Mouse (Mus musculus): ENCODE measurements around the gene Tfb2m. TPM values are rescaled to one million over a fixed set of nuclear protein-coding genes. Genes with fewer than 3 reads are reported as not detected.

Gene Tfb2m
- total RNA-seq, 2 experiments from 2014 or later, result 7.9 to 9.2 TPM

DNA sequence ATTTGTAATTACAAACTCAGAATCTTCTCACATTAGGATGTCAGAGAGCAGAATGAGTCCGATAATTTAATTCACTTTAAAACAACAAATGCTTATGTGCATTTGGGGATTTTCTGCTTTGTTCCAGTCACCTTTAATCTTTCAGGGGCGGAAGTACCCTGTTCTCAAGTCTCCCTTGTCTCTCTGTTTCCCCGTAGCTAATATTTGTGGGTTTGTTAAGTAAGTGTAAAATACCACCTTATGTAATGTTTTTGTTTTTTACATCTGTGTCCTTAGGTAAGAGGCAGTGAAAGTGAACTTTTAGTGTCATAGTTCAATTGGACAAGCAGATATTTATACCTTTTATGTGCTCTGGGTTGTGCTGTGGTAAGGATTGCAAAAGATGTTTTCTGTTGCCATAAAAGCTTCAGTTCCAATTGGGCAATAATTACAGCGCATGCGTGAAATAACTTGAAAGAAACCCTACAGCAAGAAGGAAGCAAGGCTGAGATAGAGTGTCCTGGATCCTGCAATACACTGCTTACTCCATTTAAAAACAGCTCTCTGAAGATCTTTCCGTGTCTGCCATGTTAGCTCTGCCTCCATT, 14.9 kb upstream of the Tfb2m start:
- ATAC-seq (replicated peaks; ENCODE audit: low FRiP score, poor library complexity, severe bottlenecking), result no peak

DNA sequence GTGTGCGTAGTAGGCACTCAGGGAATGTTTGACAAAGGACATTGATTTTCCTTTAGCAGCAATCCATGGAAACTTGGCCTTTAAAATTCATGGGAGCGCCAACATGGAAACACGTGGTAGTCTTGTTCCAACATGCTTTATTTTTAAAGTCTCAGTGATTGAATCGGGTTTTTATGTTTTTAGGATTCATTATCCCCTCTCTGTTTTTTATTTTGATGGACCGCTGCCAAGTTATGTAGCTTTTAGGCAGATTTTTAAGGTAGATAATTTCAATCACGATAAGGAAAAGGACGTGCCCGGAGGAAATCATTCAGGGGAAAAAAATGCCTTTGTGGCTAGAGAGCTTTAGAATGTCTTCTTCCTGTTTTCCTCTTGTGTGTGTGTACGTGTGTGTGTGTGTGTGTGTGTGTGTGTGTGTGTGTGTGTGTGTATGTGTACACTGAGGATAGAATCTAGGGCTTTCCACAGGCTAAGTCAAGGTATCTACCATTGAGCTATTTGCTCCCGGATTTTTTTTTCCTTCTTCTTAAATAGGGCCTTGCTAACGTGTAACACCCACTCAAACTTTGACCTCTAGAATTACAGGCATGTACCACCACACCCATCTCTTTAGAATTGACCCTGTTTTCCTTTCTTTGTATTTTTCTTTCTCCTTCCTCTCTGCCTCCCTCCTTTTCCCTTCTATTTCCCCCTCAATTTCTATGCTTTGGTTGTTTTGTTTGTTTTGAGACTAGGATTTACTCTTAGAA, 13.6 kb upstream of the Tfb2m start:
- ATAC-seq (replicated peaks; ENCODE audit: low FRiP score, poor library complexity, severe bottlenecking), result no peak

DNA sequence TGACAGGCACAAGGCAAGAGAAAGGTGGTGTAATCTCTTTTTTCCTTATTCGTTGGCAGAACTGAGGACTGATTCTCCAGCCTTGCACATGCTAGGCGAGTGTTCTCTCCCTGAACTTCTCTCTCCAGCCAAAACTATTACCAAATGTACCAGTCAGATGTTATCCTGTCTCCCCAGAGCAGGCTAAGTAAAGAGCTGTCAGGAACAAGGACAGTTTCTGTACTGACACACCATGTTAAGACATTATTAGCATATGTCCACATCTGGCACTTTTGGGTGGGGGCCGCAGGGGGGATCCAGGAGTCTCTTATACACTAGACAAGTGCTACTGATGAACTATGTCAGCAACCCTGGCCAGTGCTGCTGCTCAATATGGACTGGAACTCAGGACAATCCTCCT, 10.9 kb upstream of the Tfb2m start:
- ATAC-seq (replicated peaks; ENCODE audit: low FRiP score, poor library complexity, severe bottlenecking), result no peak

DNA sequence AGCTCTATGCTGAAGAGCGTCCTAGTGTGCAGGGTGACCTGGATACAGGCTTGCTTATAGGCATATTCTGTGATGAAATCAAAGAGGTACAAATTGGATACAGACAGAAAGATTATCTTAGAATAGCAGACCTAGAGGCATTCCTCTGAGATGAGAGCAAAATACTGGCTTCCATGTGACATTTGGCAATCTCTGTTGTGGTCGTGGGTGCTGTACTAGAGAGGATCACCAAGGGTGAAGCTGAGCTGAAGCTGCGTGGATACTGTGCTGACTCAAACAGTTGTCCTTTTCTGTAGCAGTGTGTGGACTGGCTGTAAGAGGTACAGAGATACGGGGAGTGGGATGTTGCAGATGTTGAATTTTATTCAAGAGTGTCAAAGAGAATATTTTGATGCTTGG, 7.9 kb upstream of the Tfb2m start:
- ATAC-seq (replicated peaks; ENCODE audit: low FRiP score, poor library complexity, severe bottlenecking), result no peak

DNA sequence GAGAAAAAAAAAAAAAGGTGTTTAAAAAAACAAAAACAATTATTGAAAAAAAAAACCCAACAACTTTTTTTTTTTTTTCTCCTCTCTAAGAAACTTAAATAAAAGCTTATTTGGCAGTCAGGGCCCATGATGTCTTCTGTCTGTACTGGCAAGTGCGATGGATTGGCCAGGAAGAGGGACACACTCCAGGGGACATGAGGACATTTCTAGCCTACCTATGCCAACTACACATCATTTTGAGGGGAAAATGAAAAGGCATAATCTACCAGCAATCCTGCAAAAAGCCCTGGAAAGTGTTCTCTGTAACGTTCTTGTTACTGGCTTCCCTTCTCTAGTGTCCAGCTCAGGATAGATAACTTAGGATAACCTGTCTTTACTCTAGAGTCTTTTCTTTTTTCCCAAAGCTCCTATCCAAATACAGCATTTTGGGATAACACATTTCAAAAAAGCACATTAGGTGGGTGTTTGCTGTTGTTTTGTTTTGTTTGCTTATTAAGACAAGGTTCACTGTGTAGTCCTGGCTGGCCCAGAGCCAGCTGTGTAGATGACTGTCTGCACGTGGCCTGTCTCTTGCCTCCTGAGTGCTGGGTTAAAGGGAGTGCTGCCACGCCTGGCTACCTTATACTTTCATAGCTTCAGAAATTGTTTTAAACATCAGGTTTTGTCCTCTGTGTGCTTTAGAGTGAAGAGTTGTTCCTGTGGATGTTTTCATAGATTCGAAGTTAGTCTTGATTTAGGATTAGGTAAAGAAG, 7.3 kb upstream of the Tfb2m start:
- no peak for ATAC-seq (replicated peaks; ENCODE audit: low FRiP score, poor library complexity, severe bottlenecking)

DNA sequence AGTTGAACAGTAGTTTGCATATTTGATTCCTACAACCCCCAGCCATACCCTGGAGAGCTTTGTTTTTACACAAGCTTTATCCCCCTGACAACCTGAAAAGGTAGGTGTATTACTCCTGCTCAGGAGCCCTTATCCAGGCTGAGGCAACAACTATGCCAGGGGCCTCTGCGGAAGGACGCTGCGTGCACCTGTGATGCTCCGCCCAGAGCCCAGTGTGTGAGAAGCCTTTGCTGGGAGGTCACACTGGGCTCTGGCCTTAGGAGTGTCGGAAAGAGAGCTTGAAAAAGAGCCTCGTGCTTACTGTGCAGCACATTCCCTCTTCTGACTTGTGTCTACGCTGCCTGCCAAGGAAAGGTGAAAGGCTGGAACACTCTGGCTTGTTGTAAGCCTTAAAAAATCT, 6.7 kb upstream of the Tfb2m start:
- no peak for ATAC-seq (replicated peaks; ENCODE audit: low FRiP score, poor library complexity, severe bottlenecking)

DNA sequence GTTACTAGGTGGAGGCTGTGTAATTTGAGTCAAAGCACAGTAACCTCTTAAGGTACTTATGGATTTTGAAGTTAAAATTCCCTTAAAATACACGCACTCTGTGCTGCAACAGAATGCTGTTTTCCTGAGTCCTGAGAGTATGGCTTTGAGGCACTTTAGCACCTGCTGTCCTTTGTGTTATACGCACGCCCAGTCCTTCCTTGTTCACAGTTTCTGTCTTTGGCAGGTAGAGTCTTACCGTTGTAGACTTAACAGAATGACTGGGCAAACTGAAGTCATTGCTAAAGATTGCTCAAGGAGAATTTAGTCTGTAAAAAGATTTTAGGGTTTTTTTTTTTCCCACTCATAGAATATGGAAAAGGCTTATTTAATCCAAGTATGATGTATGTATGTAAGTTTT, 5.9 kb upstream of the Tfb2m start:
- ATAC-seq (replicated peaks; ENCODE audit: low FRiP score, poor library complexity, severe bottlenecking), result no peak

DNA sequence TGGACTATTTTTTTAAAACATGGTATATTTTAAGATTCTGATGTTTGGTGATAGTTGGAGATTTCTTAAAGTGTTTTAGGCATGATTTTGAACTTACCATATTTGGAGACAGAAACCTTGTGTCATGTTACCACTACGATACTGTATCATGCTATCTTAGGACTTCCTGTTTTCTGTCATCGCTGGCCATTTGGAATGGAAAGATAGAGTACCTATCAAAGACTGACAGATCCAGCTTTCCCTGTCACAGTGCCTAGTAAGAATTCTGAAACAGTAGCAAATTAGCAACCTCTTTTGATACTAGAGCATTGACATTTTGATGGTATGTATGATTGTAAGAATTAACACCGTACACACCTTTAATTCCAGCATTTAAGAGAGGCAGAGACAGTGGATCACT, 5.3 kb upstream of the Tfb2m start:
- peak; percentile 73 for ATAC-seq (replicated peaks; ENCODE audit: low FRiP score, poor library complexity, severe bottlenecking)

DNA sequence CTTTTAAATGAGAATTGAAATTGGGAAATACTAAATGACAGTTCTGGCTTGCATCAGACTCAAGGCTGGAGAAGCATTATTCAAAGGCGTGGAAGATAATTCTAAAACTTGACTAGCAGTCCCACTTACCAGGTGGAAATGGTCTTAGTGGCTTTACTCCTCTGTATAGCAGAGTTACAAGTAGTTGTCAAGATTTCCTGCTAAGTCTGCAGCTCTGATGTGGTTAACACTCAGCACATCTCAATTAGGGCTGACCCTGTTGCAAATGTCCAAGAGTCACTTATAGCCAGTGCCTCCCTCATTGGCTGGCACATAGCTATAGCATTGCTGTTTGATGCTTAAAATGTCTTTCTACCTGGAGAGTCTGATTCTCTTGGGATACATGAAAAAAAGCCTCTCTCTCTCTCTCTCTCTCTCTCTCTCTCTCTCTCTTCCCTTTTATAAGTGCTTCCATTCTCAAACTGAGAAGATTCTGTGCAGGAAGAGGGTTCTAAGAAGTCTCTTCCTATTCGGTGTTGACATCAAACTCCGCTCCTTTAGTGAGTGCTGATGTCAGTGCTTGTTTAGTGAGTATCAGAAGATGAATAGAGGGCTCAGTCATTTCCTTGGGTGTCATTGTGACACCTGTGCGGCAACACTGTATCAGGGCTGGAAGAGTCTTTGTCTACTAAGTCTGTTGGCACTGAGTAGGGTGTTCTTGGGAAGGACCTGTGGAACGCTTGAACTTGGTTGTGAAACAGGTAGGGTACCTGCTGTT, 3.1 kb upstream of the Tfb2m start:
- ATAC-seq (replicated peaks; ENCODE audit: low FRiP score, poor library complexity, severe bottlenecking), result no peak

DNA sequence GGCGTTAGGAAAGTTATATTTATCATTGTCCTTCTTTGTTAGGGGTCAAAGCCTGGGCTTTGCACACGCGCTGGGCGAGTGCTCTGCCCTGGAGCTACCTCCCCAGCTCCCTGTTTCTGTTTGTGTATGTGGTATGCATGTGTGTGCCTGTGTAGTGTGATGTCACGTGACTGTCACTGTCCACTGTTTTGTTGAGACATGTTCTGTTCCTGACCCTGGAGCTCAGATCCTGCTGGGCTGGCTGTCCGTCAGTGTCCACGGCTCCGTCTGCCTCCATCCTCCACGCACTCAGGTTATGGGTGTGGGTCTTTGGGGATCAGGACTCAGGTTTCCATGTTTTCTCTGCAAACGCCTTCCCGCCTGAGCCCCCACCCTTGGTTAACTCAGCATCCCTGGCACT, 2.2 kb upstream of the Tfb2m start:
- ATAC-seq (replicated peaks; ENCODE audit: low FRiP score, poor library complexity, severe bottlenecking), result no peak

DNA sequence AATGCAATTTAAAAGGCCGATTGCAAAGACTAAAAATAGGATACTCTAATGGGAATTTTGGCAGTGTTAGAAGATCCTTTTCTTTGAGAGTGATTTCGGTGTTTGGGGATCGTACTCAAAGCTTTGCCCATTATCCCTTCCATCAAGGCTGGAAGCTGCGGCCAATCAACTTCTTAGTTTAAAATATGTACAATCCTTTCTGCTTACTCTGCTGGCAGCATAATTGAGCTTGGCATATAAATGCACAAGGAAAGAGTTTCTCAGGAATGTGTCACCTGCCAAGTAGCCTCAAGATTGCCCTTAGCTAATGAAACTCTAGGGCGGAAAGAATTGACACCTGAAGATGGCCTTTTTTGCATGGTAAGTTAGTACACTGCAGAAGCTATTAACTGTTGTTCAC, 1.1 kb upstream of the Tfb2m start:
- ATAC-seq (replicated peaks; ENCODE audit: low FRiP score, poor library complexity, severe bottlenecking), result no peak

DNA sequence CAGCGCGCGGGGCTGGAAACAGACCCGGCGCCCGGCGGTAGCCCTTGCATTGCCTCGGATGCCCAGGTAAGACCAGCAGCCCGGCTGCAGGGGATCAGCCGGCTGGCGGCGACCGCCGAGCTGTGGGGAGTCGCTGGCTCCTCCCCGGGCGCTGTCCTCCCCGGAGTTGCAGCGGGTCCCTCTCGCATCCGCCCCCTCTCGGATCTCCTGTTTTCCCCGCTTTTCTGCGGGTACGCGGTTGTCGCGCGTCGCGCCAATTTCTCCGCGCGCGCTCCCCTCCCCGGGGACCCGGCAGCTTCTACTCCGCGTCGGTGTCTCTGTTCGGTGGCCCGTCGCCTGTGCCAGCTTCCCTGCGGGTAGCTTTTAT, 467 bp upstream of the Tfb2m start:
- ATAC-seq (replicated peaks; ENCODE audit: low FRiP score, poor library complexity, severe bottlenecking), result peak; percentile 69

DNA sequence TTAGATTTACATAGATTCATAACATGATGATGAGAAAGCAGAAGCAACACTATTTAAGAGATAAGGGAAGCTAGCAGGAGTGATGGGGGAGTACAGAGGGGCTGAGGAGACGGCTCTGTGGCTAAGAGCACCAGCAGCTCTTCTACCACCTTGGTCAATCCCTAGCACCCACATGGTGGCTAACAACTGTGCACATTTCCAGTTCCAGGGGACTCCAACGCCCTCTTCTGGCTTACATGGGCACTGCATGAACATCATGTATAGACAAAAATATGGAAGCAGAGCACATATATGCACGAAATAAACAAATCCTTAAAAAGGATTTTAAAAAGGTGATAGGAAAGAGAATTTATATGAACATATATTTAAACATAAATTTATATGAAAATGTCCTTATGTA, 4.6 kb downstream of the Tfb2m start:
- ATAC-seq (replicated peaks; ENCODE audit: low FRiP score, poor library complexity, severe bottlenecking), result no peak

DNA sequence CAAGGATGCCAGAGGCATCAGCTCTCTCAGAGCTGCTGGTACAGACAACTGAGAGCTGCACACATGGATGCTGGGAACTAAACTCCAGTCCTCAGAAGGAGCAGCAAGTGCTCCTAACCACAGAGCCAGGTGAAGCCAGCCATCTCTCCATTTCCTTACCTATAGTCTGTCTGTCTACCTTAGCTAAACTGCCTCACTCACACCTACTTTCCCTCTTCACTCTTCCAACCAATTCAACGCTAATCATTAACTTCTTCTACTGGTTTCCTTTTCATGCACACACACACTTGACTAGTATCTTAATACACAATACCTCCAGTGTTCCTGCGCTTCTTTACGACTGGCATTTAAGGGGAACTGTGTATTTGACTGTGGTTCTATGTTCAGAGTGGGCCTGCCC, 6.2 kb downstream of the Tfb2m start:
- ATAC-seq (replicated peaks; ENCODE audit: low FRiP score, poor library complexity, severe bottlenecking), result no peak

DNA sequence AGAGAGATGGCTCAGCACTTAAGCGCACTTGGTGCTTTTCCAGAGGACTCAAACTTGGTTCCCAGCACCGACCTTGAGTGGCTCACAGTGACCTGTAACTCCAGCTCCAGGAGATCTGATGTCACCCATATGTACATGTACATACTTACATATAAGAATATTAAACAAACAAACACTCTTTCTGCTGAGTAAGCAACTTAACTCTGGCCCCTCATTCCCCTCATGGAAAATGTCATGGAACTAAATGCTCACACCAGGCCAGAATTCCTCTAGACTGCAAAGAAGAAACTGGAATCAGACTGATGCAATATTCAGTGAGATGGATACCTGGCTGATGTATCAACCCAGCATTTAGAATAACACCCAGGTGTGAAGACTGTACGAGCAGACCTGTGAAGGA, 7.0 kb downstream of the Tfb2m start:
- ATAC-seq (replicated peaks; ENCODE audit: low FRiP score, poor library complexity, severe bottlenecking), result no peak

DNA sequence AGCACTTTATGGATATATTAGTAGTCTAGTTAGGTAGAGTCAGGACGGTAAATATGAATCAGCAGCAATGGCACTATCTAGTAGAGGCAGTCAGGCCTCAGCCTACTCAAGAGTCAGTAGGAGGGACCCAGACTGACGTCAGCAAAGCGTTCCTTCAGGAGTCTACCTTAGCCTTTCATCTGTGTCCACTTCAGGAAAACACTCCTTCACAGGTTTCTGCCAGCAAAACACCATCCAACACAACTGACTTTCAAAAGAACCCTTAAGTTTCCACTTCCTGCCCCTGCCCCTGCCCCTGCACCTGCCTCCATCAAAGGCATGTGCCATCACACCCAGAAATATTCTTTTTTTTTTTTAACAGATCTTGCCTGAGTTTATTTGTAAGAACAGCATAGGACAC, 26.2 kb downstream of the Tfb2m start:
- ATAC-seq (replicated peaks; ENCODE audit: low FRiP score, poor library complexity, severe bottlenecking), result no peak

DNA sequence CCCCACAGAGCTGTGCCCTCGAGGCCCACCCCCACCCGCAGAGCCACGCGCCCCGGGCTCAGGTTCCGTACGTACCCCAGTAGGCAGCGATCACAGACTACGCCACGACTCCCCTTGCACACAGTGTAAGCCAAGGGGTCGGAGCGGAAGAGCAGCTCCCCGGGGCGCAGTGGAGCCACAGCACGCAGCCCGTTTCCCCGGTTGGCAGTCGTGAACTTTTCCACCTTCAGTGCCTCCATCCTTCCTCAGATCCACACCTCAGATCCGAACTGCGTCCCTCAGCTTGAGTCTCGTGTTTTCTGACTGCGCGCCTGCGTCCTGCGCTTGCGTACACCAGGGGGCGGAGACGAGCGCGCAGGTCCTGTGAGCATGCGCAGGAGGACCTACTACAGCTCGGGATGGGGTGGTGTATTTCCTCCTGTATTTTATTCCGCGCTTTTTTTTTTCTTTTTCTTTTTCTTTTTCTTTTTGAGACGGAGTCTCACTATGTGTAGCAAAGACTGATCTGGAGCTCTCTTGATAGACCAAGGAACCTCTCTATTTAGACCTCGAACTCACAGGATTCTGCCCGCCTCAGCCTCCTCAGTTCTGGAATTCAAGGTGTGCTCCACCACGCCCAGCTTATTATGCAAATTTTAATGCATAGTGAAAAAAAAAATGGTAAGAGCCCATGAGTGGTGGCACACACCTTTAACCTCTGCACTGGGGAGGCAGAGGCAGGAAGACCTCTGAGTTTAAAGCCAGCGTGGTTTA, 28.2 kb downstream of the Tfb2m start, which contains the start of gene Smyd3:
TSS of gene Smyd3 (minus strand) at position 329 of the 753 bp plus-strand sequence.
- ATAC-seq (replicated peaks; ENCODE audit: low FRiP score, poor library complexity, severe bottlenecking), result peak; percentile 99

DNA sequence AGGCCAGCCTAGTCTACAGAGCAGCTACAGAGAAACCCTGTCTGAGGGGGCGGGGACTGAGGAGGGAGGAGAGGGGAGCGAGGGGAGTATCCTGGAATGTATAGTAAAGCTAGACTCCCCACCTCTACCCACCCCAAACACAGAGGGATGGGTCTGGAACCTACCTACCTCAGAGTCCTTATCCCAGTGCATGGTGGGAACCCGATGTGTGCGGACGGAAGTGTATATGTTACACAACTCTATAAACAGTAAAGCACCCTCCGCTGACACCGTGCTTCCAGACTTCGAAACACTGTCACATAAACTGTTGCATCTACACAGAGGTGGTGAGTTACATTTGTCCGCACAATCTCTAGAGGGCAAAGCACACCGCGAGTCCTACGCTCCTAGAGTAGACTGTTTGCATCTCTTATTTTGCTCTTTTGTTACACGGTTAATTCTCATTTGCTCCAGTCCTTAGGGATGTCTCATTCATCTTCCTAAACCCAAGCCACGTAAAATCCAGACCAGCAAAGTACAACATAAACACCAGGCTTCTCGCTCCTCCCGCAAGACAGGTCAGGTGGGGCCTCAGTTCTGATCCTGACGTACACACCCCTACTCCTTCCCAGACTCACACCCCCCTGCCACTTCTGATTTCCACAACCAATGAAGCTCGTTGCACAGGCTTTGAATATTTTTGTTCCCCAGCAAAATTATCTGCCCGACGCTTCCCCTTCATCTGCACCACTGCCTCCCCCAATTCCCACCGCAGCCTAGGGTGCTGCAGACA, 28.9 kb downstream of the Tfb2m start:
- ATAC-seq (replicated peaks; ENCODE audit: low FRiP score, poor library complexity, severe bottlenecking), result peak; percentile 39

DNA sequence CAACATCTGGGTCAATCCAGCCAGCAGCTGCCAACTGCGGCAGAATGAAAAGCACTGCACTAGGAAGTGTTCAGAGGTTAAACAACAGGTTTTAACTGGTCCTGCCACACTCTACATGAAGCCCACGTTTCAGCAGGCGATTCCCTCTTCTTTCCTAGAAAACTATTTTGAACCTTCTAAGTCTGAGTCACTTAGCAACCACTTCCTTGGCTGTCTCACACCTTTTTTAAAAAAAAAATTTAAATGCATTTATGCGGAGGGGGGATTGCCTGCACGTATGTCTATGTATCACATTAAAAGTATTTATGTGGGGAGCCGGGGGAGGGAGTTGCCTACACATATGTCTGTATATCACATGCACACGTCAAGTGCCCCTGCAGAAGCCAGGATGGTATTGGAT, 34.2 kb downstream of the Tfb2m start:
- no peak for ATAC-seq (replicated peaks; ENCODE audit: low FRiP score, poor library complexity, severe bottlenecking)

Measured in erythroid progenitor cell, adult 5-6 weeks (primary cell).